Mouse (Mus musculus) kidney, postnatal 0 days (tissue): ENCODE measurements around the gene Polr2m. TPM values are rescaled to one million over a fixed set of nuclear protein-coding genes. Genes with fewer than 3 reads are reported as not detected.
A peak's percentile ranks its signal among the peaks of the same experiment; 100 is the strongest.

ENCODE experiments used
- ATAC-seq: fragments of 200-750 bp; cut with Nextera tagmentation; replicated peaks from 2 replicates; pipeline ENCODE4 v1.8.0; 2017; ENCODE audit warnings: low read depth, moderate number of reproducible peaks, moderate TSS enrichment, moderate library complexity; ENCODE audit not compliant: low FRiP score
- DNase-seq: peaks from one replicate; pipeline ENCODE4 v3.0.0-alpha.2; 2016; ENCODE audit warnings: low spot score
- H3K27ac ChIP-seq: fragments of 300-500 bp; sonication (generic); 2 replicates; pipeline ENCODE4 v1.5.1; 2014; ENCODE audit warnings: mild to moderate bottlenecking
- H3K27me3 ChIP-seq: fragments of 300-500 bp; sonication (generic); 2 replicates; pipeline ENCODE4 v1.6.1; 2014; ENCODE audit warnings: low read length, mixed read lengths; ENCODE audit not compliant: insufficient read depth
- H3K36me3 ChIP-seq: fragments of 300-500 bp; sonication (generic); 2 replicates; pipeline ENCODE4 v1.6.1; 2014; ENCODE audit warnings: low read length, mixed read lengths; ENCODE audit not compliant: insufficient read depth
- H3K4me1 ChIP-seq: fragments of 300-500 bp; sonication (generic); replicated peaks from 2 replicates; pipeline ENCODE4 v1.6.1; 2014; ENCODE audit warnings: antibody characterized with exemption, low read length, mixed read lengths; ENCODE audit not compliant: insufficient read depth
- H3K4me2 ChIP-seq: fragments of 300-500 bp; sonication (generic); 2 replicates; pipeline ENCODE4 v1.6.1; 2014; ENCODE audit warnings: mild to moderate bottlenecking, low read length, moderate library complexity, mixed read lengths
- H3K4me3 ChIP-seq: fragments of 300-500 bp; sonication (generic); replicated peaks from 2 replicates; pipeline ENCODE4 v1.5.1; 2014; ENCODE audit warnings: low read depth, low read length
- H3K9ac ChIP-seq: fragments of 300-500 bp; sonication (generic); 2 replicates; pipeline ENCODE4 v1.6.1; 2014; ENCODE audit warnings: low read depth, low read length
- H3K9me3 ChIP-seq: fragments of 300-500 bp; sonication (generic); replicated peaks from 2 replicates; pipeline ENCODE4 v1.6.1; 2016; ENCODE audit warnings: low read length, inconsistent platforms, mixed read lengths
- CTCF ChIP-seq: IDR thresholded peaks from 2 replicates; pipeline ENCODE4 v1.5.1; 2016; ENCODE audit warnings: antibody characterized with exemption, low read depth, mild to moderate bottlenecking, moderate library complexity
- WGBS: fragments of 180-500 bp; shearing (Covaris S2); extraction: QIAGEN DNeasy Blood & Tissue Kit; methylation state at CpG from one replicate; pipeline ENCODE4 v1.1.7; 2014; 5-methylcytosine and 5-hydroxymethylcytosine counted together
- polyA plus RNA-seq: library from polyadenylated mRNA; unstranded; fragments of >200 nt; fragmentation: Nextera tagmentation; extraction: Ambion mirVana; gene quantifications from 2 replicates; pipeline ENCODE4 v1.2.1, GENCODE M21; 2015

Gene Polr2m
- 324 and 337 TPM in 2 replicates for polyA plus RNA-seq

DNA sequence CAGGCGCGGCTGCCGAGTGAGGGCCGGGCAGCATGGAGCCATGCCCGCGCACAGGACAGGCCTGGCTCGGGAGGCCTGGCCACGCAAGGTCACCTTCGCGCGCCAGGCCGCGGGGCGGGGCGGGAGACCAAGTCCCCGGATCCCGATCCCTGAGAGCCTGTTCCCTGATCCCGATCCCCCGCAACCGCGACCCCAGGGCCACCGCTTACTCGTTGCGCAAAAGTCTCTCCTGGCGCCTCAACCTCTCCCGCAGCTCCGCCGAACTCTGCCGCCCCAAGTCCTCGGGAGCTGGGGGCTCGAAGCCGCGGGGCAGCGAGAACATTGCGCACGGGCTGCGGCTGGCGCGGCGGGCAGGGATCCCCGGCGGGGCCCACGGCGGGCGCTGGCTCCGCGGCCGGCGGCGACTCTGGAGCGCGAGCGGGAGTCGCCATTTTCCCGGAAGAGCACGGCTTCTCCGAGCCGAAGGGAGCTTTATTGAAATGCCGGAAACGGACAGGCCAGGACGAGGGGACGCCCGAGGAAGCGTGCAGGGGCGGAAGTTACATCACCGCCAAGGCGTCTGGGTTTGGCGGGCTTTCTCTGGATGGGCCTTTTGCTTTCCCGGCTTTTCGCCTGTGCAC, at the start of gene Polr2m:
TSS of gene Polr2m (minus strand) at position 461 of the 620 bp plus-strand sequence.
- DNase-seq = peak; percentile 97
- peak within 1 kb of the TSS; percentile 98 for H3K9ac ChIP-seq
- H3K4me1 ChIP-seq = no peaks in the 10 kb centered on the region; the same call in 1 of the 2 replicates
- H3K4me2 ChIP-seq = peak within 1 kb of the TSS; percentile 71
- H3K9me3 ChIP-seq = no peaks in the 10 kb centered on the region
- no peak for TF ChIP-seq CTCF
- no peaks in the 10 kb centered on the region for H3K27me3 ChIP-seq
- peak within 1 kb of the TSS; percentile 81 for H3K4me3 ChIP-seq
- peaks cover 25% of the 10 kb centered on the region for H3K36me3 ChIP-seq
- peak within 1 kb of the TSS; percentile 97 for H3K27ac ChIP-seq
- ATAC-seq = peak; percentile 95
- under 1% methylated on average over 70 of the region's 70 CpGs for WGBS

DNA sequence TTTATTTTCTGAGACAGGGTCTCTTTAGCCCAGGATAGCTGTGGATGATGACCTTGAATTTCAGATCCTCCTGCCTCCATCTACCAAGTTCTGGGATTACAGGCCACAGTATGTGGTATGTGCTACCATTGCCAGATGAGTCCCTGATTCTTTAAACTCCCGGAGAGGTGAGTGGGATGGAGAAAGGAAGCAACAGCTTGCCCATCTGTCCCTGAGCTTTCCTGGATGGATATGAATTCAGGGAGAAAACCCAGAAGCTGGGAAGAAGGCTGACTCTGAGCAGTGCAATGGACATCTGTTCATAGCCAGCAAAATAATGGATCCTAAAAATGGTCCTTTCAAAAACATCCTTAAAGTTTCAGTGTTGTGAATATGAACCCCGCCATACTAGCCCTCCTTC, 49.3 kb upstream of the Polr2m start:
- Histone ChIP-seq H3K36me3 (no peaks in the 10 kb centered on the region), H3K4me2 (no peak overlapping the region), H3K9me3 (no peaks in the 10 kb centered on the region), H3K4me1 (no peaks in the 10 kb centered on the region), H3K4me3 (no peak overlapping the region), H3K27me3 (no peaks in the 10 kb centered on the region), H3K27ac (no peak overlapping the region), H3K9ac (no peak overlapping the region)
- DNase-seq (no peak), ATAC-seq (no peak)
- no peak for TF ChIP-seq CTCF
- 96% methylated on average over 2 of the region's 2 CpGs for WGBS

DNA sequence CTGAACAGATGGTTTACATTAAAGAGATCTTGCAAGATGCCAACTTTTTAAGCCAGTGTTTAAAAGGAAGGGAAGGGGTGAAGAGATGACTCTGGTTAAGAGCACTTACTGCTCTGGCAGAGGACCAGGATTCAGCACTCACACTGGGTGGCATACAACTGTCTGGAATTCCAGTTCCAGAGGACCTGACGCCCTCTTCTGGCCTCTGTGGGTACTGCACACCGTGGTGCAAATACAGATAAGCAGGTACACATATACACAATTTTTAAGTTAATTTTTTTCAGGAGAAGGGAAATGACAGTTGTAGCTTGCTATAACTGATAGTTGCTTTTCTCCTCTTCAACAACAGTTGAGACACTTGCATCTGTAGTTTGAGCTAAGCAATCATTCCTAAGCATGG, 44.2 kb upstream of the Polr2m start:
- Histone ChIP-seq H3K9me3 (no peaks in the 10 kb centered on the region), H3K4me3 (no peak overlapping the region), H3K36me3 (no peaks in the 10 kb centered on the region), H3K9ac (no peak overlapping the region), H3K4me2 (no peak overlapping the region), H3K27ac (no peak overlapping the region), H3K27me3 (no peaks in the 10 kb centered on the region), H3K4me1 (no peaks in the 10 kb centered on the region)
- ATAC-seq (no peak), DNase-seq (no peak)
- 71% methylated on average over 2 of the region's 2 CpGs for WGBS
- TF ChIP-seq CTCF = peak; percentile 24; the same call in 1 of the 2 replicates

DNA sequence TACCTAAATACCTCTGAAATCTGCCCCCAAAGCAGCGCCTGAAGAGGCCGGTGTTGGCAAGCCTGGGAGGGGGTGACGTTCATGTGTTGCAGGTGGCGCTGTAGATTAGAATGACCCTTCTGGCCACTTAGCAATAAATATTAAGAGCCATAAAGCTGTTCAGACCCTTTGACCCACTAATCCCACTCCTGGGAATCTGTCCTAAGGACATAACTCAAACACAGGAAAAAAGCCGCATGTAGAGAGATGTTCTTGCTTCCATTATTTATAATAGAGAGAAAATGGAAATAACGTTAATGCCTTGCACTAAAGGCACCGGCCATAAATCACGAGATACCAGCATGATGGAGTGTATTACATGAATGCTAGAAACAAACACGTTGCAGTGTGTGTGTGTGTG, 41.7 kb upstream of the Polr2m start:
- no peaks in the 10 kb centered on the region for H3K4me1 ChIP-seq
- DNase-seq (peak; percentile 79), ATAC-seq (no peak; the same call in 1 of the 2 replicates)
- no peak overlapping the region for H3K4me2 ChIP-seq
- no peak overlapping the region for H3K4me3 ChIP-seq
- WGBS = 19% methylated on average over 9 of the region's 9 CpGs
- TF ChIP-seq CTCF = no peak
- H3K36me3 ChIP-seq = no peaks in the 10 kb centered on the region
- H3K27ac ChIP-seq = no peak overlapping the region
- H3K9ac ChIP-seq = no peak overlapping the region
- H3K27me3 ChIP-seq = no peaks in the 10 kb centered on the region
- no peaks in the 10 kb centered on the region for H3K9me3 ChIP-seq

DNA sequence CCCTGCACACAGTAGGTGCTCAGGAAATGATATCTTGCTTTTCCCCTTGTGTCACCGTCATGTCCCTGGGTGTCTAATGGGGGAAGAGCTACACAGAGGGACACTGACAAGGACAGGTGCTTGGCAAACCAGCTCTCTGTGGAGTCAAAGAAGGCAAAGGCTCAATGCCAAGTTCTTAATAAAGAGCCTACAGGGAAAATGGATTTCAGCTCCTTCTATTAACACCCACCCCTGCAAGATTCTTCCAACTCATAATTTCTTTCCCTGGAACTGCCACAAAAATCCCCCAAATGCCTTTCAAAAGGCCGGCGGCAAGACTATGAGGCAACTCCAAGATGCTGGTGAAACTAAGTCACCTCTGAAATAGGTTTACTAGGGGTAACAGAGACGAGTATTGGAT, 38.2 kb upstream of the Polr2m start:
- Histone ChIP-seq H3K27ac (no peak overlapping the region), H3K9ac (no peak overlapping the region), H3K36me3 (no peaks in the 10 kb centered on the region), H3K9me3 (no peaks in the 10 kb centered on the region), H3K27me3 (no peaks in the 10 kb centered on the region), H3K4me2 (no peak overlapping the region), H3K4me1 (no peaks in the 10 kb centered on the region), H3K4me3 (no peak overlapping the region)
- ATAC-seq (no peak), DNase-seq (no peak)
- WGBS = 87% methylated on average over 4 of the region's 4 CpGs
- TF ChIP-seq CTCF = no peak

DNA sequence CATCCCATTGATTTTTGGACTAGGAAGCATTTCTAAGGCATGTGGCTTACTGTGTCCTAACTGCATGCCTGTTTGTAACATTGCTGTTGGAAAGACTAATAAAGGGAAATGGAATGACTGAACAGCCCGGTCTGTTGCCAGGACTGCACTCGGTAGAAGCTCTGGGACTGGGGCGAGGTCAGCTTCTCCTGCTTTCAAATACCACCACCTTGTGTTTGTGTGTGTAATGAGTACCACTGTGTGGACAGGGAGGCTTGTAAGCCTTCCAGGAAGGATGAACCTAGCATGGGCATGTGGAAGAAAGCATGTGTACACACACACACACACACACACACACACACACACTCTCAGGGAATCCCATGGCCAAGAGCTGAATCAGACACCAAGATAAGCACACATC, 34.1 kb upstream of the Polr2m start:
- peak; percentile 53; the same call in 1 of the 2 replicates for TF ChIP-seq CTCF
- peak; percentile 54 for DNase-seq
- Histone ChIP-seq H3K9me3 (no peaks in the 10 kb centered on the region), H3K27ac (no peak overlapping the region), H3K4me2 (no peak overlapping the region), H3K27me3 (no peaks in the 10 kb centered on the region), H3K4me3 (no peak overlapping the region), H3K9ac (no peak overlapping the region), H3K4me1 (no peaks in the 10 kb centered on the region), H3K36me3 (no peaks in the 10 kb centered on the region)
- WGBS = 48% methylated on average over 3 of the region's 3 CpGs
- ATAC-seq = no peak
